Mouse (Mus musculus): ENCODE data around the gene Gm3252. TPM values are rescaled to one million over a fixed set of nuclear protein-coding genes. Genes with fewer than 3 reads are reported as not detected.
"Not testable (repeated sequence)": the region's sequence is repeated elsewhere in the genome, so short reads cannot be mapped to it uniquely, and the experiment has no call there.

Gm3252 gene
- total RNA-seq (2014; rRNA removed) = 1.8 and 2.3 TPM in 2 replicates
- 4.1 and 4.9 TPM in 2 replicates for polyA plus RNA-seq (2015; fragmentation: Nextera tagmentation; extraction: Ambion mirVana)

DNA sequence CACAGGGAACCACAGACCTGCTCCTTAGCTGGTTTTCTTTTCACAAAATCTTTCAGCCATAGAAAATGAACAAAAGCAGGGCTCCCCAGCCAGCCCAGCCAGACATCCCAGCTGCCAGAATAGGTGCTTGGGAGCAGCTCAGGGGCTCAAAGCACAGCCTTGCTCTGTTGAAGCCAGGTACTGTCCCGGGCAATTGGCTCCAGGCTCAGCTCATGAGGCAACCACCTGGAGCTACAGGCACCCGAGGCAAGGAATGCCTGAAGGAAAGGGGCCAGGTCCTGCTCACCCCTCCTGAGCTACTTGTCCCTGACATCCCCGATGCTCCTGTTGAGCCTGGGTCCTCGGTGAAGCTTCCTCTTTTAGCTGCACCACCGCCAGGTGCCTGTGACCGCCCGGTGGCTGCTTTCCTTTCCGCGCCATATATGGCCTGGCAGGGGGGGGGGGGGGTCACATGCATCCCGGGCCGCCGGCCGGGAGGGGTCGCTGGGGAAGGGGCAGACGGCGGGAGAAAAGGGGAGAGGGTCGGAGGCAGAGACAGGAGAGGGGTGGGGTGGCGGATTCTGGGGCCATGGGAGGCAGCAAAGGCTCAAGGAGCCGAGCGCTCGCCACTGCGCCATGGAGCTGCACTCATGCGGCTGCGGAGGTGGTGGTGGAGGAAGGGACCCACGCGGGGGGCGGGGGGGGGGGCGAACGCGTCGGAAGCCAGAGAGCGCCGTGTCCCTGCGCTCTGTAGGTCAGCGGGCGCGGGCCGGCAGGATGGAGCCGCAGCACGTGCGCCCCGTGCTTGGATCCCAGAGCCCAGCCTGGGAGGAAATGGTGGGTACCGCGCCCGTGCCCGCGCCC, at the start of gene Gm3252:
Gene Gm3252 (plus strand): TSS at position 738 of the 843 bp plus-strand sequence.
- H3K4me1 ChIP-seq (ENCODE audit: insufficient read depth, low read length); DNase-seq (ENCODE audit: low spot score); H3K27me3 ChIP-seq (ENCODE audit: insufficient read depth, low read length); H3K9me3 ChIP-seq (ENCODE audit: low read length); H3K36me3 ChIP-seq (ENCODE audit: insufficient read depth, low read length); ATAC-seq (ENCODE audit: low FRiP score); H3K27ac ChIP-seq (ENCODE audit: low read depth, low read length); H3K9ac ChIP-seq (replicated peaks; ENCODE audit: low read length, poor library complexity, severe bottlenecking): not testable (repeated sequence)
- WGBS = 0% methylated on average over 3 of the region's 47 CpGs
- peak within 1 kb of the TSS; percentile 28 for H3K4me3 ChIP-seq (ENCODE audit: low read depth, low read length)
- peak within 1 kb of the TSS; percentile 26; the same call in 1 of the 2 replicates for H3K4me2 ChIP-seq (ENCODE audit: low read depth, low read length, poor library complexity, severe bottlenecking)

DNA sequence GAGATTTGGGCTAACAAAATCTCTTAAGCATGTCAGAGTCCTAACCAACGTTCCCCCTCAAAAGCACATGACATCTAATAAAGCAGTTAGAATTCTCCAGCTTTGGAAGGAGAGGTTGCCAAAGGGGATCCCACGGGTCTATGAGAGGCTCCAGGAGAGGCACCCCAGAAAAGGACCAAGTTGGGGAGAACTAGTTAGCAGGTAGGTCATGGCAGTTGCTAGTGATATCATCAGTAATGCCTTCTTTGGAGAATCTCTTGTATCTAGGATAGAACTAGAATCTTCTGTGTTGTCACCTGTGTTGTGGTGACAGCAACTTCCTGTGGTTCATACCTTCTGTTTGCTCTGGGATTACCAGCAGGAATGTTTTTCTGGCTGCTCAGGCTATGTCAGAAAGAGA, 17.6 kb upstream of the Gm3252 start, which contains the start of gene Gm7876:
Gene Gm7876 (plus strand): TSS at position 301 of the 400 bp plus-strand sequence.
- H3K4me3 ChIP-seq (ENCODE audit: low read depth, low read length); H3K27ac ChIP-seq (ENCODE audit: low read depth, low read length); DNase-seq (ENCODE audit: low spot score); H3K9ac ChIP-seq (replicated peaks; ENCODE audit: low read length, poor library complexity, severe bottlenecking); H3K4me1 ChIP-seq (ENCODE audit: insufficient read depth, low read length); ATAC-seq (ENCODE audit: low FRiP score); H3K27me3 ChIP-seq (ENCODE audit: insufficient read depth, low read length); H3K4me2 ChIP-seq (ENCODE audit: low read depth, low read length, poor library complexity, severe bottlenecking); H3K9me3 ChIP-seq (ENCODE audit: low read length); H3K36me3 ChIP-seq (ENCODE audit: insufficient read depth, low read length): not testable (repeated sequence)
- 88% methylated on average over 1 of the region's 2 CpGs for WGBS

DNA sequence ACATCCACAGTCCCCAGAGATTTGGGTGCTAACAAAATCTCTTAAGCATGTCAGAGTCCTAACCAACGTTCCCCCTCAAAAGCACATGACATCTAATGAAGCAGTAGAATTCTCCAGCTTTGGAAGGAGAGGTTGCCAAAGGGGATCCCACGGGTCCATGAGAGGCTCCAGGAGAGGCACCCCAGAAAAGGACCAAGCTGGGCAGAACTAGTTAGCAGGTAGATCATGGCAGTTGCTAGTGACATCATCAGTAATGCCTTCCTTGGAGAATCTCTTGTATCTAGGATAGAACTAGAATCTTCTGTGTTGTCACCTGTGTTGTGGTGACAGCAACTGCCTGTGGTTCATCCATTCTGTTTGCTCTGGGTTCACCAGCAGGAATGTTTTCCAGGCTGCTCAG, 49.5 kb downstream of the Gm3252 start, which contains the start of gene Gm9602:
Gene Gm9602 (plus strand): TSS at position 301 of the 400 bp plus-strand sequence.
- H3K4me3 ChIP-seq (ENCODE audit: low read depth, low read length); H3K27me3 ChIP-seq (ENCODE audit: insufficient read depth, low read length); ATAC-seq (ENCODE audit: low FRiP score); H3K36me3 ChIP-seq (ENCODE audit: insufficient read depth, low read length); H3K4me2 ChIP-seq (ENCODE audit: low read depth, low read length, poor library complexity, severe bottlenecking); H3K9me3 ChIP-seq (ENCODE audit: low read length); H3K4me1 ChIP-seq (ENCODE audit: insufficient read depth, low read length); DNase-seq (ENCODE audit: low spot score); H3K27ac ChIP-seq (ENCODE audit: low read depth, low read length); H3K9ac ChIP-seq (replicated peaks; ENCODE audit: low read length, poor library complexity, severe bottlenecking): not testable (repeated sequence)
- 40% methylated on average over 1 of the region's 2 CpGs for WGBS

Other genes starting within 250 kb of the Gm3252 start
- gene Gm3182, start 245.0 kb upstream of the Gm3252 start, total RNA-seq (2014; rRNA removed) = not detected in 2 replicates
- gene Gm3182, start 245.0 kb upstream of the Gm3252 start, polyA plus RNA-seq (2015; fragmentation: Nextera tagmentation; extraction: Ambion mirVana) = not detected in 2 replicates
- gene Gm3047, start 171.4 kb upstream of the Gm3252 start, total RNA-seq (2014; rRNA removed) = 0.76 TPM in 1 of 2 replicates, not detected in the other
- not detected in 2 replicates for gene Gm3047, start 171.4 kb upstream of the Gm3252 start, polyA plus RNA-seq (2015; fragmentation: Nextera tagmentation; extraction: Ambion mirVana)
- gene Gm8159, start 94.4 kb upstream of the Gm3252 start, total RNA-seq (2014; rRNA removed) = 0.76 TPM in 1 of 2 replicates, not detected in the other
- gene Gm8159, start 94.4 kb upstream of the Gm3252 start, polyA plus RNA-seq (2015; fragmentation: Nextera tagmentation; extraction: Ambion mirVana) = not detected in 2 replicates
- gene Gm3239, start 62.6 kb upstream of the Gm3252 start, total RNA-seq (2014; rRNA removed) = 0.38 and 0.66 TPM in 2 replicates
- 1.4 and 1.9 TPM in 2 replicates for gene Gm3239, start 62.6 kb upstream of the Gm3252 start, polyA plus RNA-seq (2015; fragmentation: Nextera tagmentation; extraction: Ambion mirVana)
- not detected in 2 replicates for gene Gm7876, start 17.5 kb upstream of the Gm3252 start, total RNA-seq (2014; rRNA removed)
- not detected in 2 replicates for gene Gm7876, start 17.5 kb upstream of the Gm3252 start, polyA plus RNA-seq (2015; fragmentation: Nextera tagmentation; extraction: Ambion mirVana)
- not detected in 2 replicates for gene Gm9602, start 49.6 kb downstream of the Gm3252 start, total RNA-seq (2014; rRNA removed)
- not detected in 2 replicates for gene Gm9602, start 49.6 kb downstream of the Gm3252 start, polyA plus RNA-seq (2015; fragmentation: Nextera tagmentation; extraction: Ambion mirVana)
- gene Gm3269, start 111.3 kb downstream of the Gm3252 start, total RNA-seq (2014; rRNA removed) = not detected in 2 replicates
- gene Gm3269, start 111.3 kb downstream of the Gm3252 start, polyA plus RNA-seq (2015; fragmentation: Nextera tagmentation; extraction: Ambion mirVana) = not detected in 2 replicates
- not detected in 2 replicates for gene Gm3264, start 128.8 kb downstream of the Gm3252 start, total RNA-seq (2014; rRNA removed)
- 3.2 and 4.1 TPM in 2 replicates for gene Gm3264, start 128.8 kb downstream of the Gm3252 start, polyA plus RNA-seq (2015; fragmentation: Nextera tagmentation; extraction: Ambion mirVana)
- gene Gm3278, start 165.6 kb downstream of the Gm3252 start, total RNA-seq (2014; rRNA removed) = 0.24 TPM in 1 of 2 replicates, not detected in the other
- gene Gm3278, start 165.6 kb downstream of the Gm3252 start, polyA plus RNA-seq (2015; fragmentation: Nextera tagmentation; extraction: Ambion mirVana) = 0.30 TPM in 1 of 2 replicates, not detected in the other